Mouse (Mus musculus) MEL (cell line): ENCODE measurements around the gene Padi1. TPM values are rescaled to one million over a fixed set of nuclear protein-coding genes. Genes with fewer than 3 reads are reported as not detected.
A peak's percentile ranks its signal among the peaks of the same experiment; 100 is the strongest.

ENCODE experiments used
- DNase-seq: peaks from one replicate; pipeline ENCODE4 v3.0.0; 2011; ENCODE audit warnings: low read depth, low spot score
- H3K27ac ChIP-seq: 2 replicates; pipeline ENCODE4 v1.5.1; 2012; ENCODE audit warnings: low read depth, mild to moderate bottlenecking, control low read depth, low read length, moderate library complexity; ENCODE audit not compliant: control insufficient read depth
- H3K27me3 ChIP-seq, 2 experiments: fragments of 150-350 bp in 1 of 2; sonication (generic) in 1 of 2; 2 replicates each; pipeline ENCODE4 v1.6.1; 2012; ENCODE audit warnings: low read length in 2 of 2, mild to moderate bottlenecking in 2 of 2, improper control_type of control experiment in 1 of 2, moderate library complexity in 1 of 2; ENCODE audit not compliant: insufficient read depth in 2 of 2, control insufficient read depth in 1 of 2
- H3K36me3 ChIP-seq, 2 experiments: 2 replicates each; pipeline ENCODE4 v1.6.1; 2012 to 2014; ENCODE audit warnings: low read length in 2 of 2, improper control_type of control experiment in 1 of 2, inconsistent platforms in 1 of 2, mild to moderate bottlenecking in 1 of 2; ENCODE audit not compliant: insufficient read depth in 2 of 2, control insufficient read depth in 1 of 2
- H3K4me1 ChIP-seq, 2 experiments: fragments of 150-350 bp in 1 of 2; sonication (generic) in 1 of 2; 2 replicates each; pipeline ENCODE4 v1.6.1; 2012; ENCODE audit warnings: low read length in 2 of 2, improper control_type of control experiment in 1 of 2, mild to moderate bottlenecking in 1 of 2; ENCODE audit not compliant: insufficient read depth in 2 of 2, control insufficient read depth in 1 of 2
- H3K4me3 ChIP-seq, 2 experiments: fragments of 150-350 bp in 1 of 2; sonication (generic) in 1 of 2; 2 replicates each; pipeline ENCODE4 v1.5.1; 2012; ENCODE audit warnings: low read depth in 2 of 2, low read length in 2 of 2, mild to moderate bottlenecking in 2 of 2, moderate library complexity in 2 of 2, control low read depth in 1 of 2, improper control_type of control experiment in 1 of 2; ENCODE audit not compliant: control insufficient read depth in 1 of 2, insufficient read depth in 1 of 2
- H3K79me2 ChIP-seq: 2 replicates; pipeline ENCODE4 v1.6.1; 2012; ENCODE audit warnings: mild to moderate bottlenecking, low read length, moderate library complexity; ENCODE audit not compliant: control insufficient read depth, poor library complexity, insufficient read depth
- H3K9ac ChIP-seq: 2 replicates; pipeline ENCODE4 v1.6.1; 2012; ENCODE audit warnings: low read depth, mild to moderate bottlenecking, control low read depth, low read length, moderate library complexity; ENCODE audit not compliant: control insufficient read depth, poor library complexity, severe bottlenecking
- H3K9me3 ChIP-seq: fragments of 150-350 bp; sonication (generic); replicated peaks from 2 replicates; pipeline ENCODE4 v1.6.1; 2012; ENCODE audit warnings: mild to moderate bottlenecking, low read length, improper control_type of control experiment, moderate library complexity; ENCODE audit not compliant: insufficient read depth
- BHLHE40 ChIP-seq: IDR thresholded peaks from 2 replicates; pipeline ENCODE4 v1.6.1; 2012; ENCODE audit warnings: low read depth, mild to moderate bottlenecking, inconsistent platforms, low read length, improper control_type of control experiment, borderline replicate concordance
- CHD2 ChIP-seq: IDR thresholded peaks from 2 replicates; pipeline ENCODE4 v1.6.1; 2011; ENCODE audit warnings: low read length, improper control_type of control experiment
- E2F4 ChIP-seq: IDR thresholded peaks from 2 replicates; pipeline ENCODE4 v1.6.1; 2011; ENCODE audit warnings: low read depth, low read length, improper control_type of control experiment, borderline replicate concordance
- EP300 ChIP-seq, 2 experiments: IDR thresholded peaks; 2 replicates each; pipeline ENCODE4 v1.6.1; 2011; ENCODE audit warnings: improper control_type of control experiment in 2 of 2, low read length in 2 of 2, low read depth in 1 of 2, mild to moderate bottlenecking in 1 of 2
- ETS1 ChIP-seq: IDR thresholded peaks from 2 replicates; pipeline ENCODE4 v1.6.1; 2012; ENCODE audit warnings: low read depth, mild to moderate bottlenecking, inconsistent platforms, low read length, improper control_type of control experiment, moderate library complexity
- GATA1 ChIP-seq: IDR thresholded peaks from 2 replicates; pipeline ENCODE4 v1.6.1; 2011; ENCODE audit warnings: low read depth, low read length, improper control_type of control experiment
- HCFC1 ChIP-seq: IDR thresholded peaks from 2 replicates; pipeline ENCODE4 v1.6.1; 2012; ENCODE audit warnings: low read depth, mild to moderate bottlenecking, inconsistent platforms, low read length, improper control_type of control experiment, moderate library complexity
- JUND ChIP-seq: IDR thresholded peaks from 2 replicates; pipeline ENCODE4 v1.6.1; 2011; ENCODE audit warnings: low read depth, mild to moderate bottlenecking, improper control_type of control experiment, low read length
- MAFK ChIP-seq: IDR thresholded peaks from 2 replicates; pipeline ENCODE4 v1.6.1; 2011; ENCODE audit warnings: low read depth, mild to moderate bottlenecking, low read length, improper control_type of control experiment, borderline replicate concordance
- MAZ ChIP-seq: IDR thresholded peaks from 2 replicates; pipeline ENCODE4 v1.6.1; 2012; ENCODE audit warnings: low read depth, mild to moderate bottlenecking, inconsistent platforms, low read length, improper control_type of control experiment
- MEF2A ChIP-seq: IDR thresholded peaks from 2 replicates; pipeline ENCODE4 v1.6.1; 2014; ENCODE audit warnings: low read depth, mild to moderate bottlenecking, inconsistent platforms, low read length, improper control_type of control experiment; ENCODE audit not compliant: poor library complexity, insufficient replicate concordance, severe bottlenecking; ENCODE audit errors: extremely low read depth
- MYB ChIP-seq: IDR thresholded peaks from 2 replicates; pipeline ENCODE4 v1.6.1; 2011; ENCODE audit warnings: mild to moderate bottlenecking, low read depth, low read length, improper control_type of control experiment
- MYC ChIP-seq: IDR thresholded peaks from 2 replicates; pipeline ENCODE4 v1.6.1; 2011; ENCODE audit warnings: low read depth, mild to moderate bottlenecking, low read length, improper control_type of control experiment, moderate library complexity
- NELFE ChIP-seq: IDR thresholded peaks from 2 replicates; pipeline ENCODE4 v1.6.1; 2011; ENCODE audit warnings: low read depth, low read length, improper control_type of control experiment
- NRF1 ChIP-seq: IDR thresholded peaks from 2 replicates; pipeline ENCODE4 v1.6.1; 2014; ENCODE audit warnings: low read depth, mild to moderate bottlenecking, inconsistent platforms, low read length, improper control_type of control experiment, moderate library complexity; ENCODE audit not compliant: poor library complexity, insufficient read depth, severe bottlenecking
- POLR2AphosphoS2 ChIP-seq: IDR thresholded peaks from 2 replicates; pipeline ENCODE4 v1.6.1; 2011; ENCODE audit warnings: low read length, improper control_type of control experiment
- RCOR1 ChIP-seq: IDR thresholded peaks from 2 replicates; pipeline ENCODE4 v1.6.1; 2012; ENCODE audit warnings: low read depth, mild to moderate bottlenecking, inconsistent platforms, low read length, improper control_type of control experiment
- SMC3 ChIP-seq: IDR thresholded peaks from 2 replicates; pipeline ENCODE4 v1.6.1; 2011; ENCODE audit warnings: low read depth, low read length, improper control_type of control experiment
- TCF12 ChIP-seq: IDR thresholded peaks from 2 replicates; pipeline ENCODE4 v1.6.1; 2014; ENCODE audit warnings: low read depth, mild to moderate bottlenecking, inconsistent platforms, low read length, improper control_type of control experiment, moderate library complexity
- USF2 ChIP-seq, 2 experiments: IDR thresholded peaks; 2 replicates each; pipeline ENCODE4 v1.6.1; 2011 to 2012; ENCODE audit warnings: improper control_type of control experiment in 2 of 2, low read length in 2 of 2, borderline replicate concordance in 1 of 2, inconsistent platforms in 1 of 2, low read depth in 1 of 2, mild to moderate bottlenecking in 1 of 2; ENCODE audit not compliant: insufficient read depth in 1 of 2
- ZC3H11A ChIP-seq: IDR thresholded peaks from 2 replicates; pipeline ENCODE4 v1.6.1; 2012; ENCODE audit warnings: low read depth, mild to moderate bottlenecking, inconsistent platforms, low read length, improper control_type of control experiment
- ZKSCAN1 ChIP-seq: IDR thresholded peaks from 2 replicates; pipeline ENCODE4 v1.6.1; 2012; ENCODE audit warnings: low read depth, mild to moderate bottlenecking, inconsistent platforms, low read length, improper control_type of control experiment, moderate library complexity
- polyA plus RNA-seq, 2 experiments: library from polyadenylated mRNA; stranded (reverse) in 1 of 2; unstranded in 1 of 2; fragments of >175 nt in 1 of 2; fragments of >200 nt in 1 of 2; gene quantifications; 2 replicates each; pipeline versions ENCODE4 v1.2.1 to v1.2.4; 2012; ENCODE audit warnings: low replicate concordance in 2 of 2, low read depth in 1 of 2; ENCODE audit not compliant: insufficient read length in 2 of 2, insufficient read depth in 1 of 2, missing spikeins in 1 of 2
- total RNA-seq: library from RNA; depleted of rRNA; stranded (reverse); fragments of 300-350 nt; gene quantifications from 2 replicates; pipeline ENCODE4 v1.2.3, GENCODE M21; 2012

Gene Padi1
- total and polyA plus RNA-seq, 3 experiments, result 0.31 to 0.40 TPM; not detected in 1

DNA sequence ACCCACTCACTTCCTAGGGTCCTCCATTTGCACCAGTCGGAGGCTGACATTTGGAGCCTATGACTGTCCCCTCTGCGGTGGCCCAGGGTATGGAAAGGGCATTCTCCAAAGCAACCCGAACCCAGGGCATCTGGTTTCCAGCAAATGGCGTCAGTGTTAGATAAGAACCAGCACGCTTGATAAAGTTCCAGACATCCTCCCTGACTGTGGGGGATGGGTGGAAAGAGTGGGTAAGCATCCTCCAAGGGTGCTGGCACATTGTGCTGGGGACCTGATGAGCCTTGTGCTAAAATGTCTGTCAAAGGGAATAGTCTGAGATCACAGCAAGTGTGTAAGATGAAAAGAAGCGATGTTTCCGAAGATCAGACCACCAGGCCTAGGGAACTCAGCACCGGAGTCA is 33.4 kb downstream of the Padi1 start:
- peaks cover 0 to 9% of the 10 kb centered on the region in 2 experiments; a peak in 2 of 4 replicates for H3K36me3 ChIP-seq
- H3K9me3 ChIP-seq, result no peaks in the 10 kb centered on the region
- peak overlapping the region; percentile 32 for H3K9ac ChIP-seq
- H3K4me1 ChIP-seq, result peaks cover 4 to 52% of the 10 kb centered on the region in 2 experiments; a peak in 3 of 4 replicates
- H3K27ac ChIP-seq, result peak overlapping the region; percentile 91
- no peaks in the 10 kb centered on the region for H3K27me3 ChIP-seq
- TF ChIP-seq ETS1, result peak; percentile 83
- TF ChIP-seq POLR2AphosphoS2, result no peak
- TF ChIP-seq SMC3, result no peak
- no peak for TF ChIP-seq HCFC1
- TF ChIP-seq CHD2, result peak; percentile 32; the same call in 1 of the 2 replicates
- TF ChIP-seq JUND, result no peak
- no peak for TF ChIP-seq TCF12
- TF ChIP-seq MEF2A, result peak; percentile 0; the same call in 1 of the 2 replicates
- TF ChIP-seq USF2 (IDR thresholded peaks at IDR 0.05; ENCODE audit: borderline replicate concordance in 1 of 2, insufficient read depth in 1 of 2, low read depth in 1 of 2, low read length in 2 of 2), result no peak
- no peak for TF ChIP-seq E2F4
- peak; percentile 63; the same call in 1 of the 2 replicates for TF ChIP-seq BHLHE40
- TF ChIP-seq RCOR1, result no peak
- peak; percentile 80 for TF ChIP-seq GATA1
- no peak for TF ChIP-seq NELFE
- TF ChIP-seq ZC3H11A, result no peak
- TF ChIP-seq ZKSCAN1, result no peak
- TF ChIP-seq NRF1, result no peak
- peak; percentile 6; the same call in 1 of the 2 replicates for TF ChIP-seq MYC
- no peak for TF ChIP-seq MYB
- no peak for TF ChIP-seq MAFK
- TF ChIP-seq MAZ, result no peak
- peak in 1 of 2 experiments; percentile 19; a peak in 1 of 4 replicates for TF ChIP-seq EP300 (IDR thresholded peaks at IDR 0.05; ENCODE audit: low read depth in 1 of 2, low read length in 2 of 2)
- H3K4me3 ChIP-seq, result peak overlapping the region; percentile 67 to 85; a peak in 3 of 4 replicates
- H3K79me2 ChIP-seq, result peaks cover 23% of the 10 kb centered on the region
- DNase-seq, result peak; percentile 72
